Mouse (Mus musculus): ENCODE measurements around the gene Il33.

Il33 gene

DNA sequence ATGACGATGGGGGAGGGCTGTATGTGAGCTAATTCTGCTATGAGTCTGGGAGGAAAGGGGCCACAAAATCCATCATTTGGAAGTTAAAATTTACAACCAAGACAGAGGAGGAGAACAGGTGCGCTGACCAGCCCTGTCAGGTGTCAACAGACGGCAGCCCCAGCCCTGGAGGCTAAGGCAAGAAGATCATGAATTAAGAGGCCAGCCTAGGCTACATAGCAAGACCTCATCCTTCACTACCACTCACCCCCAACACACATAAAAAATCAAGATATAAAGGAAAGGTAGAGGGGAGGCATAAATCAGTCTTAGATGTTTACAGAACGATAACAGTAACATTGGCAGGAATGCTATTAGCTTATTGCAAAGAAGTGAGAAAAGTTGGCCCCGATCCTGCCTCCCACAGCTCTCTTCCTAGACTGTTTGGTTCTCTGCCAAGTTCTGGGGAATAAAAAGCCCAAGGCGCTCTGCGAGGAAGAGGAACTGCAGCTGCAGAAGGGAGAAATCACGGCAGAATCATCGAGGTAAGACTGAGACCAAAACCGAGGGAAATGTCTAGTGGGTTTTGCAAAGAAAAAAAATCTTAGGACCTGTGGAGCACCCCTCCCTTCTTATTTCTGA is at the start of gene Il33:
Gene Il33, plus strand, starts transcription at position 477 of the 621 bp plus-strand sequence.
- peak; percentile 10 to 13 for DNase-seq

GRCm38 (mm10) chr19:29877422-29878291 is 47.3 kb upstream of the Il33 start:
- DNase-seq, result no peak

DNA sequence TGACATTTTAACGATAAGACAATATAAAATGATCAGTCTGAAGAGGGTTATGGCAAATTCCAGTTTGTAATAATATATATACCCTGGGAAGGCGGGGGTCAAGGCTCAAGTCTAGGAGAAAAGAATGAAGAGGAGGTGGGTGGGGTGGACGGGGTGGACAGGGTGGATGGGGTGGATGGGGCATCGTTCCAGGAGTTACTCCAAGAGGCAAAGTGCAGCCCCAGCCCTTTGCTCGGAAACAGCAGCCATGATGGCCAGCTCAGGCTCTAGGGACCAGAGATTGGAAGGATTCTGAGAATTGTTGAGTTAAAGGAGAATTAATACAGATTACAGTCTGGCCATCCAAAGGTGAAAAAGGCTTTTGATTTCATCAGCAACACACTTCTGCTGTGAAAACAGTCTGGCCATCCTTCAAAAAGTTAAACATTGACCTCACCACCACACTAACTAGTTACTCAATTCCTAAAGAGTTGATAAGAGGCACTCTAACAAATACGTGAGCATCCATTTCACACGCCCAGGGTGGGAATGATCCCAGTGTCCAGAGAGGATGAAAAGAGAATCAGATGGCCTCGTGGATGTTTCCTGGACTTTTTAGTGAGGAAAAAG is 45.9 kb upstream of the Il33 start:
- no peak for DNase-seq

GRCm38 (mm10) chr19:29880918-29881317 is 44.0 kb upstream of the Il33 start:
- DNase-seq, result no peak

- no peak for DNase-seq
Observed at GRCm38 (mm10) chr19:29882696-29883095, 42.2 kb upstream of the Il33 start.

GRCm38 (mm10) chr19:29885548-29885947 is 39.4 kb upstream of the Il33 start:
- no peak for DNase-seq

DNA sequence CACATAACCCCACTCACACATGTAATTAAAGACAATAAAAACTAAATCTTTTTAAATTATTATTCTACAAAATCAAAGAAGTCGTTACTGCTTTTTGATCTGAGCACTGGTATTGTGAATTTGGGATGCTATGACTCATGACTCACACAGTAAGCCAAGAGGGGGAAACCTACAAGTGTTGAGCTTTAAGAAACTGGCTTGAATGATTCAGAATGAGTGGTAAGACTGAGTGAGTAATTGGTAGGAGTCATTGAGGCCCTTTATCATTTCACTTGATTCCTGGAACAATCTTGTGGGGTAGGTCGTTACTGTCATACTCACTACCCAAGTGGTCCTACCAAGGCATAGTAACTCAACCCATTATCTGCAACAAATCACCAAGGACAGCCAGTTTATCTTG is 37.4 kb upstream of the Il33 start:
- no peak for DNase-seq

GRCm38 (mm10) chr19:29888946-29889345 is 36.0 kb upstream of the Il33 start:
- DNase-seq, result no peak

DNA sequence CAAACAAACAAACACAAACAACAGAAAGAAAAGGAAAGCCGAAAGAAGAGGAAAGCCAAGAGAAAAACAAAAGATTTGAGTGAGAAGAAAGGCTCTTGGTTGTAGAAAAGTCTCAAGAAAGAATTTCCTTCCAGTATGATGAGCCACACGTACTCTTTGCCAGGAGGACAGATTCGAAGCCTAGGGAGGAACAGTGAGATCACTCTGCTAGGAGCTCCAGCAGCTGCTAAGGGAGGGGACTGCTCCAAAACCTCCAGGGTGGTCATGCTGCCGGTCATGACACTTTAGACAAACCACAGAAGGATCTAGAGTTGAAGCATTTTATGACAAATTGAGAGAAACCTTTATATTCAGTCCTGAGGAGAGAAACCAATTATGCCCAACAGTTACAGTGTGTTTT is 32.9 kb upstream of the Il33 start:
- no peak for DNase-seq

DNA sequence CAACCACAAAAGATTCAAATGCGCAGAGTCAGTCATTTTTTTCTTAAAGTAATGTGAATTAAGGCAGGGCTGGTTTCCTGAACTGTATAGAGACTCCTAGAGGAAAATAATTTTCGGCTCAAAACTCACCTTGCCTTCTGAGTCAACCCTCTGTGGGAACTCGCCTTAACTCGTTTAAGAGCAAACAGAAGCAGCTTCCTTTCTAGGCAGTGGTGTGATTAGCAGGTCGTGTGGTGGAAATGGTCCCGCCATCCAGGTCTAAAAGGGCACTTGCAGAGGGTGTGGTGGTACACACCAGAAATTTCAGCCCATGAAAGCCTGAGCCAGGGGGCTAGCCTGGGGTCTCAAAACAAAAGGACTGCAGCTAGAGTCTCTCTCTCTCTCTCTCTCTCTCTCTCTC is 32.1 kb upstream of the Il33 start:
- DNase-seq, result no peak

DNA sequence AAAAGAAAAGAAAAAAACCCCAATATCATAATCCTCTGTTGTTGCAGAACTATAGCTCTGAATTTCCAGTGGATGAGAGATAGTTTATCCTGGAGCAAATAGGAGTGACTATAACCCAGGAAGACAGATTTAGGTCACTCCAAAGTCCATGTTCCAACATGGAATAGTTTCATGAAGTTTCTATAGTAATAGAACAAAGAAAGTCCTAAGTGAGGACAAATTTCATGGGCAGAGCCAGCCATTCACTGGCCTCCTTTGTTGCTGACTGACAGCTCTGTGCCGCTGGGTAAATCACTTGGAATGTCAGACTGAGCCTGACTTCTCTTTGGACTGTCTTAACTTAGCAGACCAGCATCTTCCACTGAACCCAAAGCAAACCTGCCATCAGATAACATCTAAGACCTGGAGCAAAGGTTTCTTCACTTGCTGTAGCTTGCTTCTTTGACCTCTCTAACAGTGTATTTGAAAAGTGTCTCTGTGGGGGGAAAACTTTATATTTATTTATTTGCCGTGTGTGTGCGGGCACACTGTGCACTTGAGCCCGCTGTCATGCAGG is 31.1 kb upstream of the Il33 start:
- DNase-seq, result no peak

GRCm38 (mm10) chr19:29894381-29894780 is 30.5 kb upstream of the Il33 start:
- no peak for DNase-seq

GRCm38 (mm10) chr19:29895047-29895446 is 29.9 kb upstream of the Il33 start:
- DNase-seq, result no peak

DNA sequence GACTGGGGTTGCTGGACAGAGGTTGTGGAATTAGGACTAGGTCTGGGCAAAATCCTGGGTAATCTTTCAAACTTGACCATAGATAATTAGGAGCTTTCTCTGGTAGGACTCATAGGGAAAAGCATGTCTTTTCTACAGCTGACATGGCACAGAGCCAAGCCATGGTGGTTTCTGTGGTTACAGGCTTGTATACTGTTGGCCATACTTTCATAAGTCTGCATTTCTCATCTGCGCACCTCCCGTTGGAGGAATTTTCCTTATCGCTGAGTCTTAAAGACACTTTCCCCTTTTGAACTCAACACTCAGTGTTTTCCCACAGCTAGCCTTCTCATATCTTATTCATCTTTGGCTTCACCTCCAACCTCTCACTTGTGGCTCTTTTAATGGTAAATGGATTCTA is 24.6 kb upstream of the Il33 start:
- no peak for DNase-seq

DNA sequence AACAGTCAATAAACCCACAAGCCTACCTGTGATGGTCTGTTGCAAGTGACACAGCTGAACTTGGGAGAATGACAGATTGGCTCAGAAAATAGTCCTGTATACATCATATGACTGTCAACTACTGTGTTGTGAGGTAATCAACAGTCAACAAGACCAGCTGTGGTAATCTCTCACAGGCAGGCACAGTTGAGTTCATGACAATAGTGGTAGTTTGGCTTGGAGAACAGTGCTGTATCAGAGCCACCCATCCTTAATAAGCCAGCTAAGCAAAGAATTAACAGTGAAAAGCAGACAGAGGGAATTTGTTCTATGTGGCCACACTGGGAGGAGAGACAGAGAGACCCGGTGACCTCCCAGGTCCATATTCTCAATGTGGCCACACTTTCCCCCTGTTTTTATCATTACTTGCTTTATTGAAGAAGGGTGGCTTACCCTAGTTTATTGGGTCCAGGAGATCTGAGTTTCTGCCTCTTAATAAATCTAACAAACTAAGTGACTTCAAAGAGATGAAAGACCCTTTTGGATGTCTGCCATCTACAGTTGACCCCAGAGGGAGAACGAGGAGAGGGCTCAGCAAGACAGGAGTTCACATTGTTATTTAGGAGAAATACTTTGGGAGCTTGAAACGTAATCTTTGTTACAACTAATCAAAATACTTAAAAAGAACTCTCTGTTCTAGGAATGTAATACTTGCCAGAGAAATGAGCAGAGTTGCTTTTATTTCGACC is 22.4 kb upstream of the Il33 start:
- DNase-seq, result no peak

- DNase-seq, result no peak
Observed at GRCm38 (mm10) chr19:29905896-29906295, 19.0 kb upstream of the Il33 start.

- no peak for DNase-seq
Observed at GRCm38 (mm10) chr19:29909166-29909565, 15.7 kb upstream of the Il33 start.

GRCm38 (mm10) chr19:29911919-29912318 is 13.0 kb upstream of the Il33 start:
- no peak for DNase-seq

GRCm38 (mm10) chr19:29917421-29917820 is 7.5 kb upstream of the Il33 start:
- DNase-seq, result no peak

DNA sequence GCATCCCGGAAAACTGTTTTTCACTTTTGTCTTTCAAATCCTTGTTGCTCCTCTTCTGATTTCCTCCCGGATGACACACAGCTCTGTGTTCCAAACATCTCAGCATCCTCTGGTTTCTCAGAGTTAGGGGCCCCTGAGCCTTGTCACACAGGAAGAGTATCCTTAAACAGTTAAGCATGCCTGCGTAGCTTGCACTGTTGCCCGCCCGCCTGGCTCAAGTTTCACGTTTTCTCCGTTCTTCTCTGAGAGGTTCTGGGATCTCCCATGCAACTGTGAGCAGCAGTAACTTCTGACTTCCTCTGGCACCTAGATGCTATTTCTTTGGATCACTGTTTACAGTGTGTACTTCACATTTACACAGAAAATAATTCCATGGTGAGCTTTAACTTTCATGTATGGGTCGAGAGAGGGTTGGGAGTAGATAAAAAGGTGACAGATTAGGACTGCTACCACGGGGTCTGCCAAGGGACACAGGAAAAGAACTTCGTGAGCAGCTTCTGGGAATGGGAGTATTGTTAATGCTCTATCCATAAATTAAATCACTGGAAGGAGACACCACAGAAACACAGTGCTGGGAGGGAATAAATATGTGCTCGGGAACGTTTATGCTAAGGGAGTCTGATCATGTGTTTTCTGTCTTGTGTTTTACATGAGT is 1.3 kb downstream of the Il33 start:
- no peak for DNase-seq

DNA sequence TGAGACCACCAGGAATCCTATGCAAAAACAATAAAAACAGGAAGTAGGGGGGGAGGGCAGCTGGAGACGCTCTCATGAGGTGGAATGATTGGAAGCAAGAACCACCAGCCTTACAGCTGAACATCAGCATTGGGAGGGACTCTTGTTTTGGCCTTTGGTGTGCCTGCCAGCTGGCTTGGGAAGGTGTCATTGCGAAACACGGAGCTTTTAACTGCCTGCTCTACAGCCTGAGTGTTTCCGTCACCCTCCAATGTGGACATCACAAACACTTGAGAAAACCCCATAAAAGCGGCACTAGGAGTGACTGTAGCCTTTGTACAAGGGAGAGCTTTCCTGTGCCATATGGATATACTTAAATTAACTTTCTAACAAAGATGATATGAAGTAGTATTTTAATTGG is 5.4 kb downstream of the Il33 start:
- DNase-seq, result no peak

- DNase-seq, result no peak
Observed at GRCm38 (mm10) chr19:29937445-29937844, 12.5 kb downstream of the Il33 start.

GRCm38 (mm10) chr19:29940239-29940638 is 15.3 kb downstream of the Il33 start:
- no peak for DNase-seq

Measured in cerebellum, adult 18-20 months (tissue).